Mouse (Mus musculus) spleen, adult 2 months (tissue): ENCODE measurements around the gene Cish. TPM values are rescaled to one million over a fixed set of nuclear protein-coding genes. Genes with fewer than 3 reads are reported as not detected.

Source experiments
- DNase-seq, 2 experiments: peaks; one replicate each; pipeline versions ENCODE4 v3.0.0 to v3.0.0-alpha.2; 2012 to 2021; ENCODE audit warnings: low spot score in 2 of 2, low read depth in 1 of 2
- H3K27ac ChIP-seq: fragments of 200-500 bp; 2 replicates; pipeline ENCODE4 v1.5.1; 2012; ENCODE audit warnings: low read length, inconsistent platforms; ENCODE audit not compliant: insufficient read depth
- H3K27me3 ChIP-seq: fragments of 200-500 bp; 2 replicates; pipeline ENCODE4 v1.6.1; 2012; ENCODE audit warnings: mild to moderate bottlenecking, moderate library complexity, low read length, inconsistent platforms; ENCODE audit not compliant: control insufficient read depth, insufficient read depth
- H3K36me3 ChIP-seq: fragments of 200-500 bp; 2 replicates; pipeline ENCODE4 v1.6.1; 2012; ENCODE audit warnings: mild to moderate bottlenecking, low read length, inconsistent platforms; ENCODE audit not compliant: control insufficient read depth, insufficient read depth
- H3K4me1 ChIP-seq: fragments of 200-500 bp; 2 replicates; pipeline ENCODE4 v1.6.1; 2011; ENCODE audit warnings: inconsistent platforms; ENCODE audit not compliant: control insufficient read depth, insufficient read depth, insufficient read length
- H3K4me3 ChIP-seq: fragments of 200-500 bp; 2 replicates; pipeline ENCODE4 v1.5.1; 2011; ENCODE audit warnings: mild to moderate bottlenecking, inconsistent platforms; ENCODE audit not compliant: insufficient read depth, insufficient read length; ENCODE audit errors: extremely low read depth
- CTCF ChIP-seq: fragments of 200-500 bp; IDR thresholded peaks from 2 replicates; pipeline ENCODE4 v1.5.1; 2011; ENCODE audit warnings: mild to moderate bottlenecking, inconsistent platforms; ENCODE audit not compliant: insufficient read depth, insufficient read length, insufficient replicate concordance; ENCODE audit errors: extremely low read depth
- POLR2A ChIP-seq: fragments of 200-500 bp; IDR thresholded peaks from 2 replicates; pipeline ENCODE4 v1.6.1; 2011; ENCODE audit warnings: low read depth, low read length, inconsistent platforms
- WGBS: fragments of 180-500 bp; shearing (Covaris S2); methylation state at CpG from one replicate; pipeline ENCODE4 v1.1.7; 2018; 5-methylcytosine and 5-hydroxymethylcytosine counted together
- polyA plus RNA-seq: library from polyadenylated mRNA; depleted of rRNA; stranded (reverse); fragments of >200 nt; gene quantifications from 2 replicates; pipeline ENCODE4 v1.2.3, GENCODE M21; 2012; rRNA removed

Gene Cish
- polyA plus RNA-seq, 1 experiment: 9.3 TPM

- TF ChIP-seq POLR2A: no peak
- no peak for TF ChIP-seq CTCF
- 73% methylated on average over 9 of the region's 9 CpGs for WGBS
- Histone ChIP-seq H3K27ac (no peak overlapping the region), H3K4me1 (no peaks in the 10 kb centered on the region), H3K27me3 (no peaks in the 10 kb centered on the region), H3K4me3 (no peak overlapping the region), H3K36me3 (no peaks in the 10 kb centered on the region)
- no peak for DNase-seq
Observed at GRCm38 (mm10) chr9:107347586-107348183, 51.9 kb downstream of the Cish start.

- Histone ChIP-seq H3K27me3 (no peaks in the 10 kb centered on the region), H3K27ac (no peak overlapping the region), H3K4me3 (no peak overlapping the region), H3K36me3 (no peaks in the 10 kb centered on the region), H3K4me1 (no peaks in the 10 kb centered on the region)
- TF ChIP-seq POLR2A: no peak
- TF ChIP-seq CTCF: no peak
- WGBS: 75% methylated on average over 7 of the region's 7 CpGs
- DNase-seq: no peak
Observed at GRCm38 (mm10) chr9:107349321-107349720, 53.5 kb downstream of the Cish start.

Other genes with a start within 250 kb of the Cish start
- 0.55 and 0.78 TPM in 2 replicates for gene Dock3, start 64.1 kb upstream of the Cish start, polyA plus RNA-seq
- gene Mapkapk3, start 6.1 kb upstream of the Cish start, polyA plus RNA-seq: 28.0 and 29.7 TPM in 2 replicates
- 11.0 and 12.2 TPM in 2 replicates for gene Hemk1, start 42.3 kb downstream of the Cish start, polyA plus RNA-seq
- gene 6430571L13Rik, start 44.6 kb downstream of the Cish start, polyA plus RNA-seq: 0.29 and 0.50 TPM in 2 replicates
- 1.6 and 2.2 TPM in 2 replicates for gene Cacna2d2, start 103.6 kb downstream of the Cish start, polyA plus RNA-seq
- 28.6 and 33.4 TPM in 2 replicates for gene Tmem115, start 237.9 kb downstream of the Cish start, polyA plus RNA-seq
- 33.1 and 42.8 TPM in 2 replicates for gene Cyb561d2, start 246.2 kb downstream of the Cish start, polyA plus RNA-seq
- 24.4 and 26.3 TPM in 2 replicates for gene Nprl2, start 246.2 kb downstream of the Cish start, polyA plus RNA-seq